Mouse (Mus musculus) monocyte, adult 5-6 weeks (primary cell): ENCODE data around the gene AI481877. TPM values are rescaled to one million over a fixed set of nuclear protein-coding genes. Genes with fewer than 3 reads are reported as not detected.

ENCODE experiments used
- ATAC-seq: fragments of 153-309, 156-312 bp; replicated peaks from 2 replicates; pipeline ENCODE4 v1.8.0; 2017; ENCODE audit warnings: mild to moderate bottlenecking; ENCODE audit not compliant: low TSS enrichment, insufficient number of reproducible peaks, severe bottlenecking, poor library complexity, low FRiP score
- total RNA-seq: library from RNA; stranded (forward); fragments of 200-1000, 200-491, 200-594 nt; gene quantifications from 3 replicates; pipeline ENCODE4 v1.2.3, GENCODE M21; 2017

AI481877 gene
- total RNA-seq, 1 experiment from 2014 or later: not detected

- ATAC-seq: peak; percentile 60
Measured at GRCm38 (mm10) chr4:58999686-59000085, 139.1 kb downstream of the AI481877 start.

DNA sequence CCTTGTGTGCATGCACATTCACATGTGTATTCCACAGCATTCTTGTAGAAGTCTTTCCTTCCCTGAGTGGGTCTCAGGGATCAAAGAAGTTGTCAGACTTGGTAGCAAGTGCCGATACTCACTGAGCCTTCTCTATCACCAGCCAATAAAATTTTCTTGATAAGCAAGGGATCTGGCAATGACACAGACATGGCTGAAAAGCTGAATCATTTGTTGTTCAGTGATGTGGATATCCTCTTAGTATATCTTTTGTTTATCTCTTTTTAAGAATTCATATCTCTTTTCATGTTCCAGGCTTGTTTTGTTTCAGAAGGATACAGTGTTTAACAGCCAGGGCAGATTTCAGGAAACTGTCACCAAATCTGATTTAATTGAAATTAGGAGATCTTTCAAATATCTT is 140.1 kb downstream of the AI481877 start:
- ATAC-seq: no peak

- no peak for ATAC-seq
Measured at GRCm38 (mm10) chr4:58997081-58997480, 141.7 kb downstream of the AI481877 start.

DNA sequence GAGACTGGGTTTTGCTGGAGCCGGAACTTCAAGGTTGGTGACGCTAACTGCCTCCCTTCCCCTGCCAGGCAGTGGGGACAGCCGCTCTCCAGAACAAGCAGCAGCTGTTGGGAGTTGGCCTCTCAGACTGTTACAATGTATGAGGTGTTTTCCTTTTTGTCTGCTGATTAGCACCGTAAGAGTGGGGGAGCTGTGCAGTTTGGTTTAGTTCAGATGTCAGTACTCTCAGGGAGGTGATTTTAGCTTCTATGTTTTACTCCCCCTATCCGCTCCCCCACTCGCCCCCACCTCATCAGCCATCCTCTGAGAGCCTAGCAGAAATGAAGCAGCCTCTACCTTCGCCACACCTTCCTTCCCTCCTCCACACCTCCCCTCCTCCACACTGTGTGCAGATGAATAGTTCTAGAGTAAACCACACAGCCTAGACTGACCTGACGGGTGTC is 143.5 kb downstream of the AI481877 start:
- no peak for ATAC-seq

DNA sequence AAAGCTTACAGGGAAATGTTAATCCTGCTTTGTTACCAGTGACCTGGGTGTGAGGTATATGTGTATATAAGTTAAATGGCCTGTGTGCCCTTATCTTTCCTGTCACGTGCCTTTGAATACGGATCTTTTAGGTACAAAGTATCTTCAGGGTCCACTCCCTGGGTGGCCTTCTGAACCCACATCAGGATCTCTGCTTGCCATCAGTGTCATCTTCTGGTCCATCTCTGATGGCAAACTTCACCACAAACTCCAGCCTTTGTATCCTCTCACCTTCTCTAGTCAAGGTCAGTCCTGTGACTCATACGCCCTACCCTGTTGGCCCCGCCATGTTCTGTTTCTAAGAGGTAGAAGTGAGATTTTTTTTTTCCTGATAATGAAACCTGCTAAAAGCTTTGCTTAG is 144.0 kb downstream of the AI481877 start, which contains the start of gene Dnajc25:
Gene Dnajc25 (plus strand): TSS at position 301 of the 400 bp plus-strand sequence.
- no peak for ATAC-seq

Other genes with a start within 250 kb of the AI481877 start
- gene Ecpas, start 226.2 kb downstream of the AI481877 start, total RNA-seq: 39.7 to 80.2 TPM (median 72.1 TPM) in 3 replicates
- gene Zkscan16, start 195.4 kb downstream of the AI481877 start, total RNA-seq: 0.29 TPM in 1 of 3 replicates, not detected in the others
- 1.9 to 2.7 TPM (median 2.3 TPM) in 3 replicates for gene Ptgr1, start 151.9 kb downstream of the AI481877 start, total RNA-seq
- 10.7 to 15.7 TPM (median 15.3 TPM) in 3 replicates for gene Dnajc25, start 143.9 kb downstream of the AI481877 start, total RNA-seq
- gene Gm20503, start 135.8 kb downstream of the AI481877 start, total RNA-seq: not detected in 3 replicates
- gene Gng10, start 103.9 kb downstream of the AI481877 start, total RNA-seq: 76.3 to 133 TPM (median 119 TPM) in 3 replicates
- 254 to 534 TPM (median 259 TPM) in 3 replicates for gene Ugcg, start 50.3 kb upstream of the AI481877 start, total RNA-seq